Mouse (Mus musculus): Measurements from ENCODE around the gene Caln1. TPM values are rescaled to one million over a fixed set of nuclear protein-coding genes. Genes with fewer than 3 reads are reported as not detected.

Caln1 gene
- polyA plus RNA-seq, 1 experiment, result 0.01 TPM

GRCm38 (mm10) chr5:130858706-130859105, 489.5 kb downstream of the Caln1 start:
- Histone ChIP-seq H3K4me3 (replicated peaks) (no peak overlapping the region), H3K9me3 (ENCODE audit: control insufficient read depth, low read length) (peaks cover 3% of the 10 kb centered on the region), H3K36me3 (ENCODE audit: control insufficient read depth) (no peaks in the 10 kb centered on the region), H3K4me1 (ENCODE audit: control insufficient read depth) (no peaks in the 10 kb centered on the region), H3K27me3 (ENCODE audit: control insufficient read depth) (no peaks in the 10 kb centered on the region)
- no peak for TF ChIP-seq GATA1 (IDR thresholded peaks at IDR 0.05; ENCODE audit: low read length)
- TF ChIP-seq TAL1 (IDR thresholded peaks at IDR 0.05; ENCODE audit: low read length), result no peak

DNA sequence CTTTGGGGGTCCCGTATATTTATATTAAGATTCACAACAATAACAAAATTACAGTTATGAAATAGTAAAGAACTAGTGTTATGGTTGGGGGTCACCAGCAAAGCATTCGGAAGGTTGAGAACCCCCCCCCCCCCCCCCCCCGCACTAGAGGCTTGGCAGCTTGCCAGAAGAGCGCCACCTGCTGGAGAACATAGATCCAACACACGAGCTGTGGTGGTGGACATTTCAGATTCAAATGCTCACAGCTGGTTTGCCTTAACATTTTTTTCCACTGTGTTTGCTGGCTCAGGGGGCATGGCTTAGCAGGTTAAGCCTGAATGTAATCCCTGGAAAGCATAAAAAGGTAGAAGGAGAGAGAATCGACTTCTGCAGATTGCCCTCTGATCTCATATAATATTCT, 490.5 kb downstream of the Caln1 start:
- Histone ChIP-seq H3K36me3 (ENCODE audit: control insufficient read depth) (no peaks in the 10 kb centered on the region), H3K9me3 (ENCODE audit: control insufficient read depth, low read length) (peaks cover 5% of the 10 kb centered on the region), H3K27me3 (ENCODE audit: control insufficient read depth) (no peaks in the 10 kb centered on the region), H3K4me1 (ENCODE audit: control insufficient read depth) (no peaks in the 10 kb centered on the region), H3K4me3 (replicated peaks) (no peak overlapping the region)
- TF ChIP-seq TAL1 (IDR thresholded peaks at IDR 0.05; ENCODE audit: low read length), result no peak
- TF ChIP-seq GATA1 (IDR thresholded peaks at IDR 0.05; ENCODE audit: low read length), result no peak

GRCm38 (mm10) chr5:130862302-130862701, 493.0 kb downstream of the Caln1 start:
- Histone ChIP-seq H3K4me3 (replicated peaks) (no peak overlapping the region), H3K4me1 (ENCODE audit: control insufficient read depth) (no peaks in the 10 kb centered on the region), H3K27me3 (ENCODE audit: control insufficient read depth) (no peaks in the 10 kb centered on the region), H3K9me3 (ENCODE audit: control insufficient read depth, low read length) (peaks cover 5% of the 10 kb centered on the region), H3K36me3 (ENCODE audit: control insufficient read depth) (no peaks in the 10 kb centered on the region)
- TF ChIP-seq GATA1 (IDR thresholded peaks at IDR 0.05; ENCODE audit: low read length) (no peak), TAL1 (IDR thresholded peaks at IDR 0.05; ENCODE audit: low read length) (no peak)

DNA sequence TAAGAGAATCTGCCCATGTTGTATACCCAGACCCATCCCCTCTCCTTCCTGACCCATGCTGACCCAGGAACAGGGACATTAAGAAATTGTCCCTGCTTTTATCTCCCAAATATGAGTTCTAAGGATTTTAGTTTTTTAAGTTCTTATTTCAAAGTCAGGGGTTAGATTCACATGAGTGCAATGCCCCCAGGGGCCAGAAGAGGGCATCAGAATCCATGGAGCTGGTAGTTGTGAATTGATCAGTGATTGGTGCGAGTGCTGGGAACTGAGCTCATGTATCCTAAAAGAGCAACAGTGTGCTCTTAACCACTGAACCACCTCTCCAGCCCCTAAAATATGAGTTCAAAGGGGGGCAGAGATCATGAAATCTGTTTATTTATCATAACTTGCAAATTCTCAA, 500.6 kb downstream of the Caln1 start:
- Histone ChIP-seq H3K36me3 (ENCODE audit: control insufficient read depth) (no peaks in the 10 kb centered on the region), H3K27me3 (ENCODE audit: control insufficient read depth) (no peaks in the 10 kb centered on the region), H3K4me1 (ENCODE audit: control insufficient read depth) (no peaks in the 10 kb centered on the region), H3K9me3 (ENCODE audit: control insufficient read depth, low read length) (peaks cover 31% of the 10 kb centered on the region), H3K4me3 (replicated peaks) (no peak overlapping the region)
- TF ChIP-seq GATA1 (IDR thresholded peaks at IDR 0.05; ENCODE audit: low read length) (no peak), TAL1 (IDR thresholded peaks at IDR 0.05; ENCODE audit: low read length) (no peak)

DNA sequence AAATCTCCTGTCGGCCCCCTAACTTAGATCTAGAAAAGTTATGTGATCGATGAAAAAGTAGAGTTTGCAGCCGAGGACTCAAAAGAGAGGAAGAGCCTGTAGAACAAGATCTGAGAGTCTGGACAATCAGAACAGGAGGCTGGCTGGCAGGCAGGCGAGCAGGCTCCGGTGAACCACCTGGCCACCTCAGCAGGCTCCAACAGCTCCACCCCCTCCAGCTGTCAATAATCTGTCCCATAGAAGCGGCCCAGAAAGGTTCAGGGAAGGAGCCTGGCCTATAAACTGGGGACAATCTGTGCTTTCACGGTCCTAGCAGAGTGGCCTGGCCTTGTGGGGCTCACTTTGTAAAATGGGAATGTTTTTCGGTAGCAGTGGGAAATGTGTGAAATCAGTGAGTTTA, 501.8 kb downstream of the Caln1 start:
- TF ChIP-seq GATA1 (IDR thresholded peaks at IDR 0.05; ENCODE audit: low read length), result no peak
- TF ChIP-seq TAL1 (IDR thresholded peaks at IDR 0.05; ENCODE audit: low read length), result no peak
- H3K36me3 ChIP-seq (ENCODE audit: control insufficient read depth), result no peaks in the 10 kb centered on the region
- peaks cover 41% of the 10 kb centered on the region for H3K9me3 ChIP-seq (ENCODE audit: control insufficient read depth, low read length)
- H3K4me1 ChIP-seq (ENCODE audit: control insufficient read depth), result no peaks in the 10 kb centered on the region
- no peaks in the 10 kb centered on the region for H3K27me3 ChIP-seq (ENCODE audit: control insufficient read depth)
- H3K4me3 ChIP-seq (replicated peaks), result no peak overlapping the region

- Histone ChIP-seq H3K4me1 (ENCODE audit: control insufficient read depth) (no peaks in the 10 kb centered on the region), H3K27me3 (ENCODE audit: control insufficient read depth) (no peaks in the 10 kb centered on the region), H3K4me3 (replicated peaks) (no peak overlapping the region), H3K9me3 (ENCODE audit: control insufficient read depth, low read length) (peaks cover 68% of the 10 kb centered on the region), H3K36me3 (ENCODE audit: control insufficient read depth) (no peaks in the 10 kb centered on the region)
- TF ChIP-seq GATA1 (IDR thresholded peaks at IDR 0.05; ENCODE audit: low read length), result no peak
- TF ChIP-seq TAL1 (IDR thresholded peaks at IDR 0.05; ENCODE audit: low read length), result no peak
These were observed 506.1 kb downstream of the Caln1 start for GRCm38 (mm10) chr5:130875391-130875790.

- H3K4me3 ChIP-seq (replicated peaks), result no peak overlapping the region
- no peaks in the 10 kb centered on the region for H3K27me3 ChIP-seq (ENCODE audit: control insufficient read depth)
- peaks cover 58% of the 10 kb centered on the region for H3K9me3 ChIP-seq (ENCODE audit: control insufficient read depth, low read length)
- no peaks in the 10 kb centered on the region for H3K4me1 ChIP-seq (ENCODE audit: control insufficient read depth)
- no peaks in the 10 kb centered on the region for H3K36me3 ChIP-seq (ENCODE audit: control insufficient read depth)
- TF ChIP-seq TAL1 (IDR thresholded peaks at IDR 0.05; ENCODE audit: low read length) (no peak), GATA1 (IDR thresholded peaks at IDR 0.05; ENCODE audit: low read length) (no peak)
These were observed 511.1 kb downstream of the Caln1 start for GRCm38 (mm10) chr5:130880331-130880730.

- H3K36me3 ChIP-seq (ENCODE audit: control insufficient read depth), result no peaks in the 10 kb centered on the region
- no peaks in the 10 kb centered on the region for H3K27me3 ChIP-seq (ENCODE audit: control insufficient read depth)
- no peaks in the 10 kb centered on the region for H3K4me1 ChIP-seq (ENCODE audit: control insufficient read depth)
- H3K4me3 ChIP-seq (replicated peaks), result no peak overlapping the region
- TF ChIP-seq TAL1 (IDR thresholded peaks at IDR 0.05; ENCODE audit: low read length) (no peak), GATA1 (IDR thresholded peaks at IDR 0.05; ENCODE audit: low read length) (no peak)
- H3K9me3 ChIP-seq (ENCODE audit: control insufficient read depth, low read length), result peaks cover 35% of the 10 kb centered on the region
These were observed 522.5 kb downstream of the Caln1 start for GRCm38 (mm10) chr5:130891735-130892134.

DNA sequence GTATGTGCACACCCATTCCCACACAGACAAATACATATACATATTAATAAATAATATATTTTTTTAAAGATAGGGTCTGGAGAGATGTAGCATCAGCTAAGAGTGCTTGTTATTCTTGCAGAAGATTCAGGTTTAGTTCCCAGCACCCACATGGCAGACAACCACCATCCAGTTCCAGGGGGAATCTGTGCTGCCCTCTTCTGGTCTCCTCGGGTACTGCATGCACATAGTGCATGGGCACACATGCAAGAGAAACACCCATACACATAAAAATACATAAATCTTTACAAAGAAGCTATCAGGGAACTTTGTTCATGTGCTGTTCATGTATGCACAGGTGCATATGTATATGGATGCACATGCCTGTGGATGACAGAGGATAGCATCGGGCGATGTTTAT, 526.7 kb downstream of the Caln1 start:
- no peak for TF ChIP-seq TAL1 (IDR thresholded peaks at IDR 0.05; ENCODE audit: low read length)
- TF ChIP-seq GATA1 (IDR thresholded peaks at IDR 0.05; ENCODE audit: low read length), result no peak
- Histone ChIP-seq H3K4me3 (replicated peaks) (no peak overlapping the region), H3K27me3 (ENCODE audit: control insufficient read depth) (no peaks in the 10 kb centered on the region), H3K4me1 (ENCODE audit: control insufficient read depth) (no peaks in the 10 kb centered on the region), H3K36me3 (ENCODE audit: control insufficient read depth) (no peaks in the 10 kb centered on the region), H3K9me3 (ENCODE audit: control insufficient read depth, low read length) (peaks cover 43% of the 10 kb centered on the region)

Other genes starting within 250 kb of the Caln1 start
- gene Kctd7, start 224.6 kb upstream of the Caln1 start, polyA plus RNA-seq (2012), result 1.4 and 2.1 TPM in 2 replicates
- gene Rabgef1, start 197.7 kb upstream of the Caln1 start, polyA plus RNA-seq (2012), result 4.2 and 4.7 TPM in 2 replicates
- 6.8 and 7.8 TPM in 2 replicates for gene Tmem248, start 152.4 kb upstream of the Caln1 start, polyA plus RNA-seq (2012)
- 3.2 and 4.0 TPM in 2 replicates for gene Sbds, start 113.9 kb upstream of the Caln1 start, polyA plus RNA-seq (2012)
- gene Tyw1, start 113.8 kb upstream of the Caln1 start, polyA plus RNA-seq (2012), result 0.36 and 0.39 TPM in 2 replicates
- not detected in 2 replicates for gene A330070K13Rik, start 15.2 kb downstream of the Caln1 start, polyA plus RNA-seq (2012)

All from erythroblast, embryonic 14.5 days (primary cell).